Comparison of ENCODE assay signal across 38 mouse cellular contexts in genomic region chr7:140205864-140206263, GRCm38 (mm10). TPM values are rescaled to one million over a fixed set of nuclear protein-coding genes. Genes with fewer than 3 reads are reported as not detected.
"Had no signal": no experiment of that assay in that cellular context is flagged by ENCODE, and none has a peak within 500 bp of the region (broad histone marks: within the 10 kb centered on the region; RNA-seq: fewer than 3 reads in every experiment).

Gene Olfr524, minus strand, starts transcription at chr7:140205964.

- H3K9me3 ChIP-seq: heart, embryonic 10.5 days; heart, embryonic 12.5 days; hindbrain, embryonic 10.5 days; hindbrain, embryonic 12.5 days; intestine, embryonic 15.5 days; limb, embryonic 10.5 days; limb, embryonic 12.5 days had no signal

- H3K4me1 ChIP-seq: heart, embryonic 10.5 days; heart, embryonic 12.5 days; hindbrain, embryonic 10.5 days; hindbrain, embryonic 12.5 days; intestine, embryonic 15.5 days; limb, embryonic 10.5 days; limb, embryonic 12.5 days had no signal

- H3K36me3 ChIP-seq: heart, embryonic 10.5 days; heart, embryonic 12.5 days; hindbrain, embryonic 10.5 days; hindbrain, embryonic 12.5 days; intestine, embryonic 15.5 days; limb, embryonic 10.5 days; limb, embryonic 12.5 days had no signal

- DNase-seq: gastrocnemius, adult 2 months; gastrocnemius, postnatal 10 days; gastrocnemius, postnatal 25 days; heart, adult 18-20 months; heart, postnatal 4 days; kidney, adult 18-20 months; kidney, adult 8-10 months; kidney, postnatal 10 days; kidney, postnatal 25 days; kidney, postnatal 4 days; liver had no signal

- H3K4me3 ChIP-seq: gastrocnemius, adult 2 months; heart, embryonic 10.5 days; heart, embryonic 12.5 days; hindbrain, embryonic 10.5 days; hindbrain, embryonic 12.5 days; intestine, embryonic 15.5 days; layer of hippocampus, adult 2 months; left cerebral cortex, adult 2 months; limb, embryonic 10.5 days; limb, embryonic 12.5 days had no signal

- ATAC-seq: hindbrain, embryonic 16.5 days; inflammation-experienced regulatory T-cells, adult 6 months; intestine, embryonic 15.5 days; intestine, postnatal 0 days had no signal

- H3K9ac ChIP-seq: heart, embryonic 12.5 days; hindbrain, embryonic 12.5 days; hindbrain, embryonic 14.5 days; intestine, embryonic 15.5 days; limb, embryonic 12.5 days had no signal

- H3K4me2 ChIP-seq: heart, embryonic 12.5 days; hindbrain, embryonic 12.5 days; hindbrain, embryonic 14.5 days; intestine, embryonic 15.5 days; limb, embryonic 12.5 days; liver, embryonic 11.5 days had no signal

- H3K27ac ChIP-seq: gastrocnemius, adult 2 months; heart, embryonic 10.5 days; hindbrain, embryonic 10.5 days; hindbrain, embryonic 12.5 days; hindbrain, embryonic 14.5 days; intestine, embryonic 15.5 days; layer of hippocampus, adult 2 months; left cerebral cortex, adult 2 months; limb, embryonic 10.5 days; limb, embryonic 12.5 days had no signal

- H3K27me3 ChIP-seq: heart, embryonic 12.5 days; hindbrain, embryonic 12.5 days; intestine, embryonic 15.5 days had no signal

RNA-seq across cellular contexts. Expression of gene Olfr524, which starts in this region (rescaled TPM):
- total RNA-seq: gastrocnemius, adult 2 months; gastrocnemius, postnatal 10 days; gastrocnemius, postnatal 25 days; gastrocnemius, postnatal 4 days; granulocyte monocyte progenitor cell, adult 5-6 weeks; heart, adult 18-20 months; heart, adult 8-10 months; heart, postnatal 25 days; heart, postnatal 4 days; layer of hippocampus, adult 2 months; layer of hippocampus, postnatal 10 days; layer of hippocampus, postnatal 25 days; left cerebral cortex, adult 2 months; left cerebral cortex, postnatal 14 days; left cerebral cortex, postnatal 36 days had no signal
- polyA plus RNA-seq: heart, embryonic 10.5 days; heart, embryonic 12.5 days; heart, embryonic 14.5 days; heart, postnatal 0 days; hindbrain, embryonic 10.5 days; hindbrain, embryonic 12.5 days; hindbrain, embryonic 14.5 days; hindbrain, embryonic 16.5 days; intestine, embryonic 15.5 days; intestine, postnatal 0 days; kidney, embryonic 14.5 days; kidney, embryonic 16.5 days; limb, embryonic 10.5 days; limb, embryonic 12.5 days; limb, embryonic 14.5 days; liver, embryonic 11.5 days had no signal
